Mouse (Mus musculus): ENCODE measurements around the gene 1700019N19Rik. TPM values are rescaled to one million over a fixed set of nuclear protein-coding genes. Genes with fewer than 3 reads are reported as not detected.

Gene 1700019N19Rik
- polyA plus RNA-seq, 1 experiment from 2014 or later, result 0.14 TPM

GRCm38 (mm10) chr19:58776461-58776860, 17.8 kb downstream of the 1700019N19Rik start:
- no peak overlapping the region for H3K27ac ChIP-seq (ENCODE audit: low read length)
- 55% methylated on average over 5 of the region's 5 CpGs for WGBS
- ATAC-seq (ENCODE audit: insufficient read depth, low FRiP score), result no peak
- H3K9ac ChIP-seq (ENCODE audit: low read length), result no peak overlapping the region
- H3K9me3 ChIP-seq (replicated peaks; ENCODE audit: control insufficient read depth, low read length), result no peaks in the 10 kb centered on the region
- H3K4me1 ChIP-seq (ENCODE audit: control insufficient read depth, insufficient read depth, low read length), result no peaks in the 10 kb centered on the region
- no peaks in the 10 kb centered on the region for H3K36me3 ChIP-seq (ENCODE audit: control insufficient read depth, insufficient read depth, low read length)
- no peak overlapping the region for H3K4me3 ChIP-seq (replicated peaks; ENCODE audit: low read length)
- no peaks in the 10 kb centered on the region for H3K27me3 ChIP-seq (ENCODE audit: control insufficient read depth, insufficient read depth, low read length)
- no peak overlapping the region for H3K4me2 ChIP-seq (ENCODE audit: low read depth, low read length)

- ATAC-seq (ENCODE audit: insufficient read depth, low FRiP score), result no peak
- Histone ChIP-seq H3K4me2 (ENCODE audit: low read depth, low read length) (no peak overlapping the region), H3K36me3 (ENCODE audit: control insufficient read depth, insufficient read depth, low read length) (no peaks in the 10 kb centered on the region), H3K9ac (ENCODE audit: low read length) (no peak overlapping the region), H3K4me3 (replicated peaks; ENCODE audit: low read length) (no peak overlapping the region), H3K4me1 (ENCODE audit: control insufficient read depth, insufficient read depth, low read length) (no peaks in the 10 kb centered on the region), H3K27ac (ENCODE audit: low read length) (no peak overlapping the region), H3K27me3 (ENCODE audit: control insufficient read depth, insufficient read depth, low read length) (no peaks in the 10 kb centered on the region), H3K9me3 (replicated peaks; ENCODE audit: control insufficient read depth, low read length) (no peaks in the 10 kb centered on the region)
- 89% methylated on average over 6 of the region's 6 CpGs for WGBS
Observed at GRCm38 (mm10) chr19:58767329-58767728, 26.9 kb downstream of the 1700019N19Rik start.

- no peaks in the 10 kb centered on the region for H3K36me3 ChIP-seq (ENCODE audit: control insufficient read depth, insufficient read depth, low read length)
- H3K27me3 ChIP-seq (ENCODE audit: control insufficient read depth, insufficient read depth, low read length), result no peaks in the 10 kb centered on the region
- no peak overlapping the region for H3K27ac ChIP-seq (ENCODE audit: low read length)
- no peaks in the 10 kb centered on the region for H3K4me1 ChIP-seq (ENCODE audit: control insufficient read depth, insufficient read depth, low read length)
- no peak overlapping the region for H3K4me2 ChIP-seq (ENCODE audit: low read depth, low read length)
- no peak overlapping the region for H3K4me3 ChIP-seq (replicated peaks; ENCODE audit: low read length)
- H3K9ac ChIP-seq (ENCODE audit: low read length), result no peak overlapping the region
- WGBS, result 13% methylated on average over 12 of the region's 12 CpGs
- peak; percentile 22; the same call in 1 of the 2 replicates for ATAC-seq (ENCODE audit: insufficient read depth, low FRiP score)
- no peaks in the 10 kb centered on the region for H3K9me3 ChIP-seq (replicated peaks; ENCODE audit: control insufficient read depth, low read length)
Observed at GRCm38 (mm10) chr19:58762848-58763541, 31.3 kb downstream of the 1700019N19Rik start.

- Histone ChIP-seq H3K4me2 (ENCODE audit: low read depth, low read length) (no peak overlapping the region), H3K4me1 (ENCODE audit: control insufficient read depth, insufficient read depth, low read length) (no peaks in the 10 kb centered on the region), H3K27ac (ENCODE audit: low read length) (no peak overlapping the region), H3K4me3 (replicated peaks; ENCODE audit: low read length) (no peak overlapping the region), H3K36me3 (ENCODE audit: control insufficient read depth, insufficient read depth, low read length) (no peaks in the 10 kb centered on the region), H3K27me3 (ENCODE audit: control insufficient read depth, insufficient read depth, low read length) (no peaks in the 10 kb centered on the region), H3K9me3 (replicated peaks; ENCODE audit: control insufficient read depth, low read length) (no peaks in the 10 kb centered on the region), H3K9ac (ENCODE audit: low read length) (no peak overlapping the region)
- 32% methylated on average over 6 of the region's 6 CpGs for WGBS
- no peak; the same call in 1 of the 2 replicates for ATAC-seq (ENCODE audit: insufficient read depth, low FRiP score)
Observed at GRCm38 (mm10) chr19:58762316-58762715, 31.9 kb downstream of the 1700019N19Rik start.

- Histone ChIP-seq H3K4me1 (ENCODE audit: control insufficient read depth, insufficient read depth, low read length) (no peaks in the 10 kb centered on the region), H3K27me3 (ENCODE audit: control insufficient read depth, insufficient read depth, low read length) (no peaks in the 10 kb centered on the region), H3K27ac (ENCODE audit: low read length) (peak within 1 kb of the TSS; percentile 55; the same call in 1 of the 2 replicates), H3K36me3 (ENCODE audit: control insufficient read depth, insufficient read depth, low read length) (no peaks in the 10 kb centered on the region), H3K4me2 (ENCODE audit: low read depth, low read length) (no peak within 1 kb of the TSS), H3K4me3 (replicated peaks; ENCODE audit: low read length) (no peak within 1 kb of the TSS), H3K9ac (ENCODE audit: low read length) (no peak within 1 kb of the TSS), H3K9me3 (replicated peaks; ENCODE audit: control insufficient read depth, low read length) (peaks cover 4% of the 10 kb centered on the region)
- ATAC-seq (ENCODE audit: insufficient read depth, low FRiP score), result peak; percentile 94
- WGBS, result 31% methylated on average over 9 of the region's 9 CpGs
Observed at GRCm38 (mm10) chr19:58759423-58759822, 34.8 kb downstream of the 1700019N19Rik start, which contains the start of gene Pnliprp2. TSS of gene Pnliprp2 (plus strand) at chr19:58759719.

GRCm38 (mm10) chr19:58758871-58759270, 35.4 kb downstream of the 1700019N19Rik start:
- no peak overlapping the region for H3K4me3 ChIP-seq (replicated peaks; ENCODE audit: low read length)
- peaks cover 8% of the 10 kb centered on the region for H3K9me3 ChIP-seq (replicated peaks; ENCODE audit: control insufficient read depth, low read length)
- no peak overlapping the region for H3K9ac ChIP-seq (ENCODE audit: low read length)
- no peaks in the 10 kb centered on the region for H3K4me1 ChIP-seq (ENCODE audit: control insufficient read depth, insufficient read depth, low read length)
- peak overlapping the region; percentile 55; the same call in 1 of the 2 replicates for H3K27ac ChIP-seq (ENCODE audit: low read length)
- no peaks in the 10 kb centered on the region for H3K27me3 ChIP-seq (ENCODE audit: control insufficient read depth, insufficient read depth, low read length)
- ATAC-seq (ENCODE audit: insufficient read depth, low FRiP score), result no peak
- H3K36me3 ChIP-seq (ENCODE audit: control insufficient read depth, insufficient read depth, low read length), result no peaks in the 10 kb centered on the region
- H3K4me2 ChIP-seq (ENCODE audit: low read depth, low read length), result no peak overlapping the region
- 54% methylated on average over 4 of the region's 4 CpGs for WGBS

GRCm38 (mm10) chr19:58751504-58751903, 42.8 kb downstream of the 1700019N19Rik start:
- ATAC-seq (ENCODE audit: insufficient read depth, low FRiP score), result no peak
- Histone ChIP-seq H3K4me2 (ENCODE audit: low read depth, low read length) (no peak overlapping the region), H3K4me3 (replicated peaks; ENCODE audit: low read length) (no peak overlapping the region), H3K4me1 (ENCODE audit: control insufficient read depth, insufficient read depth, low read length) (no peaks in the 10 kb centered on the region), H3K9ac (ENCODE audit: low read length) (no peak overlapping the region), H3K36me3 (ENCODE audit: control insufficient read depth, insufficient read depth, low read length) (no peaks in the 10 kb centered on the region), H3K27me3 (ENCODE audit: control insufficient read depth, insufficient read depth, low read length) (no peaks in the 10 kb centered on the region), H3K9me3 (replicated peaks; ENCODE audit: control insufficient read depth, low read length) (peaks cover 7% of the 10 kb centered on the region), H3K27ac (ENCODE audit: low read length) (no peak overlapping the region)
- 63% methylated on average over 2 of the region's 2 CpGs for WGBS

GRCm38 (mm10) chr19:58750822-58751221, 43.4 kb downstream of the 1700019N19Rik start:
- no peaks in the 10 kb centered on the region for H3K36me3 ChIP-seq (ENCODE audit: control insufficient read depth, insufficient read depth, low read length)
- H3K9ac ChIP-seq (ENCODE audit: low read length), result no peak overlapping the region
- WGBS, result 58% methylated on average over 2 of the region's 2 CpGs
- H3K4me3 ChIP-seq (replicated peaks; ENCODE audit: low read length), result no peak overlapping the region
- ATAC-seq (ENCODE audit: insufficient read depth, low FRiP score), result no peak
- no peaks in the 10 kb centered on the region for H3K27me3 ChIP-seq (ENCODE audit: control insufficient read depth, insufficient read depth, low read length)
- H3K9me3 ChIP-seq (replicated peaks; ENCODE audit: control insufficient read depth, low read length), result 0 out of 2 replicates have a peak, but pooled peaks cover 4% of the 10 kb centered on the region
- H3K27ac ChIP-seq (ENCODE audit: low read length), result no peak overlapping the region
- H3K4me2 ChIP-seq (ENCODE audit: low read depth, low read length), result no peak overlapping the region
- H3K4me1 ChIP-seq (ENCODE audit: control insufficient read depth, insufficient read depth, low read length), result no peaks in the 10 kb centered on the region

GRCm38 (mm10) chr19:58747498-58748000, 46.7 kb downstream of the 1700019N19Rik start:
- Histone ChIP-seq H3K4me2 (ENCODE audit: low read depth, low read length) (no peak overlapping the region), H3K27me3 (ENCODE audit: control insufficient read depth, insufficient read depth, low read length) (no peaks in the 10 kb centered on the region), H3K27ac (ENCODE audit: low read length) (no peak overlapping the region), H3K9me3 (replicated peaks; ENCODE audit: control insufficient read depth, low read length) (no peaks in the 10 kb centered on the region), H3K36me3 (ENCODE audit: control insufficient read depth, insufficient read depth, low read length) (no peaks in the 10 kb centered on the region), H3K4me3 (replicated peaks; ENCODE audit: low read length) (no peak overlapping the region), H3K9ac (ENCODE audit: low read length) (no peak overlapping the region), H3K4me1 (ENCODE audit: control insufficient read depth, insufficient read depth, low read length) (no peaks in the 10 kb centered on the region)
- WGBS, result 77% methylated on average over 9 of the region's 9 CpGs
- 0 out of 2 replicates have a peak, but pooled peaks have one; percentile 18 for ATAC-seq (ENCODE audit: insufficient read depth, low FRiP score)
